Mouse (Mus musculus) left cerebral cortex, adult 9 months (tissue): ENCODE measurements around the gene Hdac6.
A peak's percentile ranks its signal among the peaks of the same experiment; 100 is the strongest.
"Not testable (repeated sequence)": the region's sequence is repeated elsewhere in the genome, so short reads cannot be mapped to it uniquely, and the experiment has no call there.

Experiments used
- DNase-seq, 2 experiments: peaks; one replicate each; pipeline ENCODE4 v3.0.0; 2022; ENCODE audit warnings: low spot score in 2 of 2

Gene Hdac6

GRCm38 (mm10) chrX:7919601-7920383 lies 27.9 kb downstream of the Hdac6 start, which contains the start of gene Pcsk1n:
Gene Pcsk1n (plus strand): TSS chrX:7919822.
- peak in 1 of 2 experiments; percentile 32 for DNase-seq

DNA sequence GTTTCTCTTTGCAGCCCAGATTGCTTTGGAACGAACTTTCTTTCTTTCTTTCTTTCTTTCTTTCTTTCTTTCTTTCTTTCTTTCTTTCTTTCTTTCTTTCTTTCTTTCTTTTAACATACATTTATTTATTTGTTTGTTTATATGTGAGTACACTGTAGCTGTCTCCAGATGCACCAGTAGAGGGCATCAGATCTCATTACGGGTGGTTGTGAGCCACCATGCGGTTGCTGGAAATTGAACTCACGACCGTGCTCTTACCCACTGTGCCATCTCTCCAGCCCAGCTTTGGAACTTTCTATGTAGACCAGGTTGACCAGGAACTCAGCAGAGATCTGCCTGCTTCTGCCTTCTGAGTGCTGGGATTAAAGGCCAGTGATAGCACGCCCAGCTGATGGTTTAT lies 29.7 kb downstream of the Hdac6 start:
- DNase-seq, result not testable (repeated sequence)

GRCm38 (mm10) chrX:7915669-7916068 lies 32.0 kb downstream of the Hdac6 start:
- DNase-seq, result peak in 1 of 2 experiments; percentile 35

DNA sequence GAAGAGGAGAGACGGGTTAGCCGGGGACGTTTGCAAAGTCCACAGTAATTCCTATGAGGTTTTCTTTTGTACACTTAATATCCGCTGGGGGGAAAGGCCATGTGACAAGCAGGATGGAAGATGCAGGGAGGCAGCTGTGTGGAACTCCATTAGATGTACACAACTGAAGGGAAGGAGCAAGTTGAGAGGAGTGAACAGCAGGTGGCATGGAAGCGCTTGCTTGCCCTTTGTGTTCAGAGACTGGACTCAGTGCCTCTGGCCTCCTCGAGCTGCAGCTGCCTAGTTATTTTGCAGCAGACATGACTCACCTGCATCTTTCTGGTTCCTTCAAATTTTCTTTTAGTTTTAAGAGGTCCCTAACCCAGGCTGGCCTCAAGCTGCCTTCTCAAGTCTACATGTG lies 37.2 kb downstream of the Hdac6 start:
- no peak for DNase-seq

- not testable (repeated sequence) for DNase-seq
These were observed 38.4 kb downstream of the Hdac6 start, which contains the start of gene Gm10490 for GRCm38 (mm10) chrX:7909242-7909641. Gene Gm10490 (plus strand): TSS chrX:7909542.

DNA sequence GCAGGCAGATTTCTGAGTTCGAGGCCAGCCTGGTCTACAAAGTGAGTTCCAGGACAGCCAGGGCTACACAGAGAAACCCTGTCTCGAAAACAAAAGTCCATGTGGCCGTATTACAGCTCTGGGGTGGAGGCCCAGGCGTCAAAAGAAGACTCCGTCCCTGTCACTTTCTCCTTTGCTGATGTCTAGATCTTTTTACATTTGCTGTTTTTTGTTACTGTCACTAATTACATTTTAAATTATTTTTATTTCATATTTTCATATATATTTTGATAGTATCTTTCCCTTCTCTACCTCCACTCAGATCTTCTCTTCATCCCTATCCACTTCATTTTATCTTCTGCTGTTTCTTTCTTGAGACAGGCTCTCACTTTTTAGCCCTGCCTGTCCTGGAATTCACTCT lies 40.0 kb downstream of the Hdac6 start, which contains the start of gene Gm10491:
Gene Gm10491, minus strand, starts transcription at position 101 of the 400 bp plus-strand sequence.
- DNase-seq, result no peak

DNA sequence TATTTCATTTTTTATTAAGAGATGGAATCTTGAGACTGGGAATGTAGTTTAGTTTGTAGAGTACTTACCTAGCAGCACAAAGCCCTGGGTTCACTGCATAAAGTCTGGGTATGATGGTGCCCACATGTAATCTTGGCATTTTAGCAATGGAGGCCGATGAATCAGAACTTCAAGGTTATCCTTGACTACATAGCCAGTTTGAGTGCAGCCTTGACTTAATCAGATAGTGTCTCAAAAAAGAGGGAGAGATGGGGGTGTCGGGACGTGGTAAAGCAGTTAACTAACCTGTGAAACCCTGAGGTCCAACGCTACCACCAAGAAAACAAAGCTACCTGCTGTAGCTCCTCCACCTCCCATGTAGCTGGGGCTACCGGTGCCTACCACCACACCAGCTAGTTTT lies 43.2 kb downstream of the Hdac6 start:
- no peak for DNase-seq

GRCm38 (mm10) chrX:7898880-7899874 lies 48.5 kb downstream of the Hdac6 start, which contains the start of the genes Pqbp1 and Timm17b:
Gene Pqbp1 (minus strand): TSS chrX:7899269.
Gene Timm17b (plus strand): TSS chrX:7899357.
- peak; percentile 80 to 88 for DNase-seq

- no peak for DNase-seq
These were observed 49.5 kb downstream of the Hdac6 start for GRCm38 (mm10) chrX:7898211-7898610.

DNA sequence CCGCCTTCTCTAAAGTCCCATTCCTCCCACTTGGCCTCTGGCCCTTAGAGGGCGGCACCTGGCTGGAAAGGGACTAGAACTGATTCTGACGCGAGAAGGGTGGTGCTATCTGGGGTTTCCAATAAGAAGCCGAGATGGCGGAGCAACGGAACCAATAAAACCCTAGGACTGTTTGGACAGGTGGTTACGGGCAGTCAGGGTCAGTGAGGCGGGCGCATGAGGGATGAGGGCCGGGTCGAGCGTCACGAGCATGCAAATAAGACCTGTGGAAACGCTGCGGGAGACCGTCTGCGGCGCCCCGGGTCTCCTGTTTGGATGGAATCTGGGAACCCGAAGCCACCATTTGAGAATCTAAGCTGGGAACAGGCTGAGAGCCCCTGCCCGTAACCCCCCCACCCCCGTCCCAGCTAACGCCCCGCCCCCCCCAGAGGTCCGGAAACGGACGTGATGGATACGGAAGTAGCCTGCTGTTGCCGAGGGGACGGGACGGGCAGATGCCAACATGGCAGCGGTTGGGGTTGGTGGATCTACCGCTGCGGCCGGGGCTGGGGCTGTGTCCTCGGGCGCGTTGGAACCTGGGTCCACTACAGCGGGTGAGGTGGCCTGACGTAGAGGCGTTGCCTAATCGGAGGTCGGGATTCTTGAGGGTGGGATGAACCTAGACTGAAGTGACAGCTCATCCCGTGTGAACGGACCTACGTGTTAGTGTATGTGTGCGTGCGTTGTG lies 63.7 kb downstream of the Hdac6 start, which contains the start of gene Slc35a2:
Gene Slc35a2, plus strand, starts transcription at position 188 of the 727 bp plus-strand sequence.
- peak; percentile 73 to 86 for DNase-seq
